Mouse (Mus musculus) liver, adult 2 months (tissue): ENCODE results near the gene Zbtb20.

Experiments
- CTCF ChIP-seq: fragments of 200-500 bp; IDR thresholded peaks from 2 replicates; pipeline ENCODE4 v1.5.1; 2011; ENCODE audit warnings: low read depth, low read length, control low read depth
- POLR2A ChIP-seq: fragments of 200-500 bp; IDR thresholded peaks from 2 replicates; pipeline ENCODE4 v1.6.1; 2011; ENCODE audit warnings: low read length, control low read depth; ENCODE audit not compliant: insufficient read depth; ENCODE audit errors: extremely low read depth

- TF ChIP-seq CTCF (no peak), POLR2A (no peak)
Observed at GRCm38 (mm10) chr16:43623315-43624000, 747.8 kb downstream of the Zbtb20 start.
